Mouse (Mus musculus): ENCODE results near the gene Gm37240.

Gm37240 gene

GRCm38 (mm10) chr3:85024817-85025705 is 862.3 kb downstream of the Gm37240 start:
- peak; percentile 8 for DNase-seq (ENCODE audit: low spot score)

- DNase-seq (ENCODE audit: low spot score) = no peak
Measured at GRCm38 (mm10) chr3:85024237-85024636, 863.1 kb downstream of the Gm37240 start.

- no peak for DNase-seq (ENCODE audit: low spot score)
Measured at GRCm38 (mm10) chr3:85022800-85023199, 864.5 kb downstream of the Gm37240 start.

GRCm38 (mm10) chr3:85021816-85022215 is 865.5 kb downstream of the Gm37240 start:
- DNase-seq (ENCODE audit: low spot score) = no peak

GRCm38 (mm10) chr3:85020137-85020536 is 867.2 kb downstream of the Gm37240 start:
- DNase-seq (ENCODE audit: low spot score) = no peak

- no peak for DNase-seq (ENCODE audit: low spot score)
Measured at GRCm38 (mm10) chr3:85015667-85016066, 871.7 kb downstream of the Gm37240 start.

GRCm38 (mm10) chr3:85012889-85013288 is 874.4 kb downstream of the Gm37240 start:
- no peak for DNase-seq (ENCODE audit: low spot score)

- no peak for DNase-seq (ENCODE audit: low spot score)
Measured at GRCm38 (mm10) chr3:85005257-85005656, 882.1 kb downstream of the Gm37240 start.

GRCm38 (mm10) chr3:84988880-84989279 is 898.4 kb downstream of the Gm37240 start:
- no peak for DNase-seq (ENCODE audit: low spot score)

GRCm38 (mm10) chr3:84985121-84985625 is 902.1 kb downstream of the Gm37240 start:
- DNase-seq (ENCODE audit: low spot score) = no peak

- DNase-seq (ENCODE audit: low spot score) = no peak
Measured at GRCm38 (mm10) chr3:84982688-84983087, 904.6 kb downstream of the Gm37240 start.

GRCm38 (mm10) chr3:84980158-84980557 is 907.2 kb downstream of the Gm37240 start:
- DNase-seq (ENCODE audit: low spot score) = no peak

- no peak for DNase-seq (ENCODE audit: low spot score)
Measured at GRCm38 (mm10) chr3:84978676-84979075, 908.6 kb downstream of the Gm37240 start.

GRCm38 (mm10) chr3:84974193-84974592 is 913.1 kb downstream of the Gm37240 start:
- DNase-seq (ENCODE audit: low spot score) = no peak

- DNase-seq (ENCODE audit: low spot score) = no peak
Measured at GRCm38 (mm10) chr3:84972881-84973280, 914.4 kb downstream of the Gm37240 start.

GRCm38 (mm10) chr3:84971561-84971960 is 915.8 kb downstream of the Gm37240 start:
- no peak for DNase-seq (ENCODE audit: low spot score)

GRCm38 (mm10) chr3:84967364-84967763 is 920.0 kb downstream of the Gm37240 start:
- no peak for DNase-seq (ENCODE audit: low spot score)

- no peak for DNase-seq (ENCODE audit: low spot score)
Measured at GRCm38 (mm10) chr3:84965156-84965555, 922.2 kb downstream of the Gm37240 start.

GRCm38 (mm10) chr3:84955857-84956256 is 931.5 kb downstream of the Gm37240 start:
- DNase-seq (ENCODE audit: low spot score) = no peak

- DNase-seq (ENCODE audit: low spot score) = no peak
Measured at GRCm38 (mm10) chr3:84955011-84955775, 932.1 kb downstream of the Gm37240 start.

- DNase-seq (ENCODE audit: low spot score) = no peak
Measured at GRCm38 (mm10) chr3:84952585-84953187, 934.6 kb downstream of the Gm37240 start.

- DNase-seq (ENCODE audit: low spot score) = peak; percentile 63
Measured at GRCm38 (mm10) chr3:84952135-84952534, 935.2 kb downstream of the Gm37240 start.

Data from testis, postnatal 14 days (tissue).